Mouse (Mus musculus): ENCODE results near the gene Fkbp11.

- no peak for TF ChIP-seq FLI1 (IDR thresholded peaks at IDR 0.05; ENCODE audit: low read length)
- no peak for TF ChIP-seq GATA1 (IDR thresholded peaks at IDR 0.05; ENCODE audit: borderline replicate concordance, low read length)
These were observed 34.9 kb upstream of the Fkbp11 start, which contains the start of gene Arf3 for GRCm38 (mm10) chr15:98762670-98763529.
